Mouse (Mus musculus): Measurements from ENCODE around the gene Fam49a. TPM values are rescaled to one million over a fixed set of nuclear protein-coding genes. Genes with fewer than 3 reads are reported as not detected.

Fam49a gene
- 1.6 TPM in 1 of 2 replicates, not detected in the other for polyA plus RNA-seq (2012; ENCODE audit: insufficient read depth, low replicate concordance)

GRCm38 (mm10) chr12:12261987-12262971, at the start of gene Fam49a:
TSS of gene Fam49a (plus strand) at chr12:12262139.
- no peaks in the 10 kb centered on the region for H3K36me3 ChIP-seq (replicated peaks; ENCODE audit: low read length)
- H3K4me3 ChIP-seq (replicated peaks), result peak within 1 kb of the TSS; percentile 94
- peaks cover 44% of the 10 kb centered on the region for H3K27me3 ChIP-seq (replicated peaks)
- H3K9me3 ChIP-seq, result no peaks in the 10 kb centered on the region
- TF ChIP-seq GATA1 (IDR thresholded peaks at IDR 0.05; ENCODE audit: borderline replicate concordance, low read length) (no peak), FLI1 (IDR thresholded peaks at IDR 0.05; ENCODE audit: low read length) (no peak)
- peaks cover 42% of the 10 kb centered on the region for H3K4me1 ChIP-seq

DNA sequence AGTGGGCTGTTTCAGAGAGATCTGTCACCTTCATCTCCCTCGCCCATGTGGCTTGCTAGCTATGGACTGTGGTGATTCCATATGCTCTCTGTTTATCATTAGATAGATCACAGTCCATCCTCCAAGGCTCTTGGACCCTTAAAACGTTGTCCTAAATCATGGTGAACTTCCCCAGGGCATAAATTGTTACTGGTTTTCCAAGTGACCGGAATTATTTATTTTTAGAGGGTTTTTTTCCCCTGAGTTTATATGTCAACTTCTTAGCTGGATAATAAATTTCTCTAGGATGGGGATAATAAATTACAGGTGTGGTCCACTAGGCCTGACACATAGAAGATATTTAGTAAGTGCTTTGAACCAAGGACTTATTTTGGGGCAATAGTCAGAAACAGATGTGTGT, 48.4 kb upstream of the Fam49a start:
- Histone ChIP-seq H3K36me3 (replicated peaks; ENCODE audit: low read length) (no peaks in the 10 kb centered on the region), H3K4me3 (replicated peaks) (no peak overlapping the region), H3K9me3 (no peaks in the 10 kb centered on the region), H3K27me3 (replicated peaks) (peaks cover 4% of the 10 kb centered on the region), H3K4me1 (no peaks in the 10 kb centered on the region)
- TF ChIP-seq FLI1 (IDR thresholded peaks at IDR 0.05; ENCODE audit: low read length) (no peak), GATA1 (IDR thresholded peaks at IDR 0.05; ENCODE audit: borderline replicate concordance, low read length) (no peak)

GRCm38 (mm10) chr12:12218947-12219346, 43.0 kb upstream of the Fam49a start:
- Histone ChIP-seq H3K4me1 (no peaks in the 10 kb centered on the region), H3K4me3 (replicated peaks) (no peak overlapping the region), H3K36me3 (replicated peaks; ENCODE audit: low read length) (no peaks in the 10 kb centered on the region), H3K9me3 (no peaks in the 10 kb centered on the region), H3K27me3 (replicated peaks) (peaks cover 3% of the 10 kb centered on the region)
- no peak for TF ChIP-seq FLI1 (IDR thresholded peaks at IDR 0.05; ENCODE audit: low read length)

DNA sequence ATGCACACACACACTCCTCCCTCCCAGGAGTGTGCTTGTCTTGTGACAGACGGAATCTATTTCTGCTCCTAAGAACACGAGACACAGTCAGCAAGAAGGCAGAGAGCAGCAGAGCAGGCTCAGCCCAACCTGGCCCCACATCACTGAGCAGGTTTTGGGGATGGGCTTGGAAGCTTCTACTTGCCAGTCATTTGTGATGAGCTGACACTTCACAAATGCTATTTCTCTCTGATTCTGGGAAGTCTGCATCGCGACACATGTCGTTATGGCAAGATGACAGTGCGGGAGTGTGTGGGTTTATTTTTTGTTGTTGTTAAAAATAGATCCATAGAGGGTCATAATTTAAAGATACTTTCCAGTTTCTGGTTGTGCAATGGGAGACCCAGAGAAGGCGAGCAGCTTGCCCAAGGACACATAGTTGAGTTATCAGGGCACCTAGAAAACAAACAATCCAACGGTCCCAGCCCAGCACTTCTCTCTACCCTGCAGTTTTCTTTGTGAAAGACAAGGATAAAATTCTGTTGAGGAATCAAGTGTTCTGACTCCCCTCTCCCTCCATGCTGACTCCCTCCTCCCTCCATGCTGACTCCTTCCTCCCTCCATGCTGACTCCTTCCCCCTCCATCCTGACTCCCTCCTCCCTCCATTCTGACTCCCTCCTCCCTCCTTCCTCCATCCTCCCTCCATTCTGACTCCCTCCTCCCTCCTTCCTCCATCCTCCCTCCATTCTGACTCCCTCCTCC, 41.0 kb upstream of the Fam49a start:
- no peak overlapping the region for H3K4me3 ChIP-seq (replicated peaks)
- peaks cover 3% of the 10 kb centered on the region for H3K27me3 ChIP-seq (replicated peaks)
- no peaks in the 10 kb centered on the region for H3K4me1 ChIP-seq
- TF ChIP-seq FLI1 (IDR thresholded peaks at IDR 0.05; ENCODE audit: low read length) (no peak), GATA1 (IDR thresholded peaks at IDR 0.05; ENCODE audit: borderline replicate concordance, low read length) (no peak)
- no peaks in the 10 kb centered on the region for H3K9me3 ChIP-seq
- no peaks in the 10 kb centered on the region for H3K36me3 ChIP-seq (replicated peaks; ENCODE audit: low read length)

DNA sequence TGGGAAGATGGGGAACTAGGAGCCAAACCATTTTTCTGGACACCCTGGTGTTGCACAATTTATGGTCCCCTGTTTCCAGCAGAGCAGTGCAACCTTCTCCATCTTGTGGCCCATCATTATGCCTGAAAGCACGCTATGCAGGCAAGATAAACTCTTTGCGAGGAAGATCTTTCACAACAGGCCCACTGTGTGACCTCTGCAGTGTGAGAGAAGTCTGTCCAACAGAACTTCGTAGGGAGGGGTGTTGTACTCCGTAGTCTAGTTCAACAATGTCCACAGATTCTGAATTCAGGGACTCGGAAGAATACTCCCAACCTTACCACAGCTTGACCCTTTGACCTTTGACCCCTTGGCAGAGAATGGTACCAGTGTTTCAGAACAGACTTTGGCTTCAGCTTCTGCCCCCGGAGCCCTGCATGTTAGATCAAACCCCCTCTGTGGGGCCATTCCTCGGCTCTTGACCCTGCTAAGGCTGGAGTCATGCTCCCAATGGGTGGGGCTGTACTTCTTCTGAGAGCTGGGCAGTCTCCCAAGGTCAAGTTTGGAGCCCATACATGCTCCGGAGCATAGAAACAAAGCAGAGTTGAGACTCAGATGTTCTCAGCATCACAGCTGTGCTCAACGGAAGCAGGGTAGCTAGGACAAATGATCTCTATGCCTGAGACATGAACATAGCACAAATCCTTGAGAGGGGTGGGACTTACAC, 39.2 kb upstream of the Fam49a start:
- H3K4me3 ChIP-seq (replicated peaks), result no peak overlapping the region
- H3K36me3 ChIP-seq (replicated peaks; ENCODE audit: low read length), result no peaks in the 10 kb centered on the region
- H3K9me3 ChIP-seq, result no peaks in the 10 kb centered on the region
- no peaks in the 10 kb centered on the region for H3K27me3 ChIP-seq (replicated peaks)
- H3K4me1 ChIP-seq, result no peaks in the 10 kb centered on the region
- no peak for TF ChIP-seq FLI1 (IDR thresholded peaks at IDR 0.05; ENCODE audit: low read length)
- TF ChIP-seq GATA1 (IDR thresholded peaks at IDR 0.05; ENCODE audit: borderline replicate concordance, low read length), result no peak

DNA sequence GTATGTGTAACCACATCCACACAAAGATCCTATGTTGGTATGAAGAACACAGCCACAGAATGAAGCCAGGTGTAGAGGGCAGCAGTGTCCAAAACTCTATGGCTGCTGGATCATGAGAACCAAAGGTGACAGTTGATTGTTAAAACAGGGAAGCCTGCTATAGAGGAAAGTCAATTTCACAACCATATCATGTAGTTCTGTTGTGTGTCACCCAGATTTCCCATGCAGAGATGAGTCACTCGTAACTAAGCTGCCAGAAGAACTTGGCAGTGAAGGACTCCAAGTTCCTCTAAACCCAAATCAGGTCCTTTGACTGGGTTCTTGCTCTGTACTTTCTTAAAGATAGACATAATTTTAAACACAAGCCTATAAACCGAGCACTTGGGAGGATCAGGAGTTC, 38.6 kb upstream of the Fam49a start:
- TF ChIP-seq FLI1 (IDR thresholded peaks at IDR 0.05; ENCODE audit: low read length) (no peak), GATA1 (IDR thresholded peaks at IDR 0.05; ENCODE audit: borderline replicate concordance, low read length) (no peak)
- Histone ChIP-seq H3K9me3 (no peaks in the 10 kb centered on the region), H3K4me1 (no peaks in the 10 kb centered on the region), H3K4me3 (replicated peaks) (no peak overlapping the region), H3K36me3 (replicated peaks; ENCODE audit: low read length) (no peaks in the 10 kb centered on the region), H3K27me3 (replicated peaks) (no peaks in the 10 kb centered on the region)

- H3K27me3 ChIP-seq (replicated peaks), result no peaks in the 10 kb centered on the region
- TF ChIP-seq GATA1 (IDR thresholded peaks at IDR 0.05; ENCODE audit: borderline replicate concordance, low read length) (no peak), FLI1 (IDR thresholded peaks at IDR 0.05; ENCODE audit: low read length) (no peak)
- H3K9me3 ChIP-seq, result no peaks in the 10 kb centered on the region
- H3K36me3 ChIP-seq (replicated peaks; ENCODE audit: low read length), result no peaks in the 10 kb centered on the region
- H3K4me1 ChIP-seq, result no peaks in the 10 kb centered on the region
- H3K4me3 ChIP-seq (replicated peaks), result no peak overlapping the region
Observed at GRCm38 (mm10) chr12:12225706-12226105, 36.2 kb upstream of the Fam49a start.

- Histone ChIP-seq H3K36me3 (replicated peaks; ENCODE audit: low read length) (no peaks in the 10 kb centered on the region), H3K4me3 (replicated peaks) (no peak overlapping the region), H3K4me1 (no peaks in the 10 kb centered on the region), H3K9me3 (no peaks in the 10 kb centered on the region), H3K27me3 (replicated peaks) (no peaks in the 10 kb centered on the region)
- no peak for TF ChIP-seq GATA1 (IDR thresholded peaks at IDR 0.05; ENCODE audit: borderline replicate concordance, low read length)
- no peak for TF ChIP-seq FLI1 (IDR thresholded peaks at IDR 0.05; ENCODE audit: low read length)
Observed at GRCm38 (mm10) chr12:12227594-12227993, 34.3 kb upstream of the Fam49a start.

DNA sequence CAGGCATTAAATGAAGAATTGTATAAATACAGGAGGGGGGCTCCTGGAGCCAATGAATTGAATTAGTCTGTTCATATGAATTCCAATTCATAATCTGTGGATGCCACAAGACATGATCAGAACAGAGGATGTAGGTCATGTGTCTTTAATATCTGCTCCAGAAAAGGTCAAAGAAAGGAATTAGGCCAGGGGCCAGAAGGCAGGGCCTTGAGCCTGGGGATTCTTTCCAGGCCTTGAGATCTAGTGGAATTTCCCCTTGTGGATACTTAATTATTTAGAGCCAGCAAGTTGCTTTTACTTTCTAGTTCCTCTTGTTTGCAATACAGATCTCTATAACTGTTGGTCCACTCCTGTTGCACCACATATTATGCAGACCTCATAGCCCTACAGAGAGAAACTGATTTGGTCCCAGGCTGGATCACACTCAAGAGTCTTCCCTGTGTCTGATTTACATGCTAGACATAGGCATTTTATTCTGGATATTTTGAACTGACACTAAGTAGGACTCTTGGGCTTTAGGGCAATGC, 31.8 kb upstream of the Fam49a start:
- TF ChIP-seq FLI1 (IDR thresholded peaks at IDR 0.05; ENCODE audit: low read length) (no peak), GATA1 (IDR thresholded peaks at IDR 0.05; ENCODE audit: borderline replicate concordance, low read length) (no peak)
- Histone ChIP-seq H3K9me3 (no peaks in the 10 kb centered on the region), H3K36me3 (replicated peaks; ENCODE audit: low read length) (no peaks in the 10 kb centered on the region), H3K4me1 (no peaks in the 10 kb centered on the region), H3K4me3 (replicated peaks) (no peak overlapping the region), H3K27me3 (replicated peaks) (no peaks in the 10 kb centered on the region)

Data from megakaryocyte, embryonic 14.5 days (primary cell).